Mouse (Mus musculus) heart, postnatal 0 days (tissue): ENCODE measurements around the gene Btbd17. TPM values are rescaled to one million over a fixed set of nuclear protein-coding genes. Genes with fewer than 3 reads are reported as not detected.

Experiments used
- ATAC-seq: fragments of 200-750 bp; cut with Nextera tagmentation; 2 replicates; pipeline ENCODE4 v1.8.0; 2017; ENCODE audit warnings: low read depth, moderate number of reproducible peaks, moderate library complexity; ENCODE audit not compliant: insufficient read depth
- DNase-seq: peaks from one replicate; pipeline ENCODE4 v3.0.0-alpha.2; 2016; ENCODE audit warnings: low spot score
- H3K27ac ChIP-seq: fragments of 300-500 bp; sonication (generic); 2 replicates; pipeline ENCODE4 v1.5.1; 2014; ENCODE audit warnings: low read depth, mild to moderate bottlenecking
- H3K27me3 ChIP-seq: fragments of 300-500 bp; sonication (generic); 2 replicates; pipeline ENCODE4 v1.6.1; 2014; ENCODE audit warnings: low read length, mixed read lengths; ENCODE audit not compliant: control insufficient read depth, insufficient read depth
- H3K36me3 ChIP-seq: fragments of 300-500 bp; sonication (generic); replicated peaks from 2 replicates; pipeline ENCODE4 v1.6.1; 2014; ENCODE audit warnings: low read length, mixed read lengths; ENCODE audit not compliant: control insufficient read depth, insufficient read depth
- H3K4me1 ChIP-seq: fragments of 300-500 bp; sonication (generic); 2 replicates; pipeline ENCODE4 v1.6.1; 2014; ENCODE audit warnings: antibody characterized with exemption; ENCODE audit not compliant: control insufficient read depth, insufficient read depth
- H3K4me2 ChIP-seq: fragments of 300-500 bp; sonication (generic); 2 replicates; pipeline ENCODE4 v1.6.1; 2014; ENCODE audit warnings: low read depth, mild to moderate bottlenecking, low read length, moderate library complexity
- H3K4me3 ChIP-seq: fragments of 300-500 bp; sonication (generic); 2 replicates; pipeline ENCODE4 v1.5.1; 2014; ENCODE audit warnings: low read depth, low read length
- H3K9ac ChIP-seq: fragments of 300-500 bp; sonication (generic); replicated peaks from 2 replicates; pipeline ENCODE4 v1.6.1; 2014; ENCODE audit warnings: low read depth, low read length, mixed read lengths
- H3K9me3 ChIP-seq: fragments of 300-500 bp; sonication (generic); replicated peaks from 2 replicates; pipeline ENCODE4 v1.6.1; 2016; ENCODE audit warnings: low read length; ENCODE audit not compliant: control insufficient read depth
- CTCF ChIP-seq: IDR thresholded peaks from 2 replicates; pipeline ENCODE4 v1.5.1; 2016; ENCODE audit warnings: antibody characterized with exemption, control low read depth, low read depth
- EP300 ChIP-seq: IDR thresholded peaks from 2 replicates; pipeline ENCODE4 v1.6.1; 2016; ENCODE audit warnings: antibody characterized with exemption, low read depth
- WGBS: fragments of 180-500 bp; shearing (Covaris S2); extraction: QIAGEN DNeasy Blood & Tissue Kit; methylation state at CpG from one replicate; pipeline ENCODE4 v1.1.7; 2014; 5-methylcytosine and 5-hydroxymethylcytosine counted together
- polyA plus RNA-seq: library from polyadenylated mRNA; unstranded; fragments of >200 nt; fragmentation: Nextera tagmentation; extraction: Ambion mirVana; gene quantifications from 2 replicates; pipeline ENCODE4 v1.2.1, GENCODE M21; 2015
- total RNA-seq: library from RNA; depleted of rRNA; stranded (reverse); fragments of >200 nt; gene quantifications from 2 replicates; pipeline ENCODE4 v1.2.3, GENCODE M21; 2014; ENCODE audit warnings: low replicate concordance

The Btbd17 gene
- total and polyA plus RNA-seq, 2 experiments from 2014 or later, result 0.18 TPM; not detected in 1

DNA sequence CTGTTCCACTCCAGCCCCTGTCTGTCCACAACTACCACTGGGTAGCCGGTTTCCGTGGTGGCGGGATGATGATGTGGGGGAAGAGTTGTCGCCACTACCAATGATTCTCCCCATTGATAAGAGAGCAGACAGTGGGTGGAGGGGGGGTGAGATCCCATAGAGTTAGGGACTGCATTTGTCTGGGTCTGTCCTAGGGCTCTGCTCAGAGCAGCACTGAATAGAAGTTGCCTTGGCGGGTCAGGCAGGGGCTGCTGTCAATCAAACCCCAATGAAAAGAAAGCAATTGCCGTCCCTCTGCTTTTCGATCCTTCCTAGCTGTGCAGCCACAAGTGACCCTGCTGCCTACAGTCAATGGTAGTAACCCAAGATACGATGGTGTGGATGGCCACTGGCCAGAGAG is 8.2 kb upstream of the Btbd17 start:
- Histone ChIP-seq H3K4me1 (no peaks in the 10 kb centered on the region), H3K27ac (no peak overlapping the region), H3K4me2 (no peak overlapping the region), H3K36me3 (no peaks in the 10 kb centered on the region), H3K9ac (no peak overlapping the region), H3K27me3 (no peaks in the 10 kb centered on the region), H3K4me3 (no peak overlapping the region), H3K9me3 (no peaks in the 10 kb centered on the region; the same call in 1 of the 2 replicates)
- TF ChIP-seq EP300 (no peak), CTCF (no peak)
- DNase-seq, result no peak
- WGBS, result 51% methylated on average over 8 of the region's 8 CpGs
- ATAC-seq, result no peak

- TF ChIP-seq EP300 (no peak), CTCF (no peak)
- H3K4me2 ChIP-seq, result no peak overlapping the region
- no peaks in the 10 kb centered on the region for H3K4me1 ChIP-seq
- no peak overlapping the region for H3K9ac ChIP-seq
- 57% methylated on average over 15 of the region's 15 CpGs for WGBS
- DNase-seq (no peak), ATAC-seq (no peak)
- no peak overlapping the region for H3K4me3 ChIP-seq
- no peak overlapping the region for H3K27ac ChIP-seq
- no peaks in the 10 kb centered on the region for H3K27me3 ChIP-seq
- H3K9me3 ChIP-seq, result no peaks in the 10 kb centered on the region; the same call in 1 of the 2 replicates
- H3K36me3 ChIP-seq, result no peaks in the 10 kb centered on the region
These were observed 7.0 kb upstream of the Btbd17 start for GRCm38 (mm10) chr11:114802540-114803267.

GRCm38 (mm10) chr11:114801906-114802305 is 6.2 kb upstream of the Btbd17 start:
- Histone ChIP-seq H3K27me3 (0 out of 2 replicates have a peak, but pooled peaks cover 4% of the 10 kb centered on the region), H3K4me1 (no peaks in the 10 kb centered on the region), H3K27ac (no peak overlapping the region), H3K4me3 (no peak overlapping the region), H3K4me2 (no peak overlapping the region), H3K9ac (no peak overlapping the region), H3K9me3 (no peaks in the 10 kb centered on the region; the same call in 1 of the 2 replicates), H3K36me3 (no peaks in the 10 kb centered on the region)
- ATAC-seq (no peak), DNase-seq (no peak)
- no peak for TF ChIP-seq EP300
- no peak for TF ChIP-seq CTCF
- 96% methylated on average over 1 of the region's 1 CpGs for WGBS

- Histone ChIP-seq H3K9ac (no peak within 1 kb of the TSS), H3K9me3 (no peaks in the 10 kb centered on the region; the same call in 1 of the 2 replicates), H3K27me3 (peaks cover 20% of the 10 kb centered on the region), H3K4me2 (no peak within 1 kb of the TSS), H3K4me1 (no peaks in the 10 kb centered on the region), H3K36me3 (no peaks in the 10 kb centered on the region), H3K4me3 (no peak within 1 kb of the TSS), H3K27ac (no peak within 1 kb of the TSS)
- 89% methylated on average over 3 of the region's 3 CpGs for WGBS
- DNase-seq (no peak), ATAC-seq (no peak)
- TF ChIP-seq EP300, result no peak
- no peak for TF ChIP-seq CTCF
These were observed 2.9 kb upstream of the Btbd17 start, which contains the start of gene Gpr142 for GRCm38 (mm10) chr11:114798624-114799023. TSS of gene Gpr142 (plus strand) at chr11:114798924.

DNA sequence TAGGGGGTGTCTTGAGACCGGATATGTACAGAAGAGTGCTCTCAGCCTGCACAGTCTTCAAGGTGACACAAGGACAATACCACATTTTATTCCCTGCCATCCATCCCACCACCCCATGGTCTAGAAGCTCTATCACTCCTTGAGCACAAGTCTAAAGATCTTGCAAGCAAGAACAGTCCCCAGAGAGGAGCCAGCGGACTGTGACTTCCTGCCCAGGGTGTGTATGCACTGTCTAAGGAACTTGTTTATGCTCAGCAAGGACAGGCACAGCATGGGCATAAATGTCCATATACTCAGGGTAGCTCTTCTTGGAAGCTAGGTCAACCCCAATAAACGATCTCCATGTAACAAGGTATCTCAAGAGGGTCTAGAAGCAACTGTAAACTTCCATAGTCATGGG is 2.2 kb upstream of the Btbd17 start:
- Histone ChIP-seq H3K27me3 (peaks cover 26% of the 10 kb centered on the region), H3K36me3 (no peaks in the 10 kb centered on the region), H3K4me2 (no peak overlapping the region), H3K4me3 (no peak overlapping the region), H3K9me3 (no peaks in the 10 kb centered on the region; the same call in 1 of the 2 replicates), H3K9ac (no peak overlapping the region), H3K4me1 (no peaks in the 10 kb centered on the region), H3K27ac (no peak overlapping the region)
- TF ChIP-seq CTCF, result no peak
- TF ChIP-seq EP300, result no peak
- ATAC-seq (no peak), DNase-seq (no peak)
- 64% methylated on average over 3 of the region's 3 CpGs for WGBS

GRCm38 (mm10) chr11:114797176-114797575 is 1.4 kb upstream of the Btbd17 start:
- DNase-seq, result no peak
- H3K9me3 ChIP-seq, result no peaks in the 10 kb centered on the region; the same call in 1 of the 2 replicates
- no peak overlapping the region for H3K9ac ChIP-seq
- H3K36me3 ChIP-seq, result no peaks in the 10 kb centered on the region
- 0 out of 2 replicates have a peak, but pooled peaks cover 1% of the 10 kb centered on the region for H3K4me1 ChIP-seq
- ATAC-seq, result no peak
- no peak overlapping the region for H3K4me3 ChIP-seq
- no peak overlapping the region for H3K4me2 ChIP-seq
- no peak overlapping the region for H3K27ac ChIP-seq
- H3K27me3 ChIP-seq, result peaks cover 35% of the 10 kb centered on the region
- 84% methylated on average over 7 of the region's 7 CpGs for WGBS
- no peak for TF ChIP-seq CTCF
- no peak for TF ChIP-seq EP300
